Mouse (Mus musculus): Measurements from ENCODE around the gene Cs.
"Not testable (repeated sequence)": the region's sequence is repeated elsewhere in the genome, so short reads cannot be mapped to it uniquely, and the experiment has no call there.

Cs gene

GRCm38 (mm10) chr10:128337306-128338181 is at the start of gene Cs:
Cs (plus strand) TSS chr10:128337734.
- DNase-seq (ENCODE audit: low spot score) = peak; percentile 87

GRCm38 (mm10) chr10:128290594-128290993 is 46.9 kb upstream of the Cs start:
- not testable (repeated sequence) for DNase-seq (ENCODE audit: low spot score)

- DNase-seq (ENCODE audit: low spot score) = no peak
These were observed 41.0 kb upstream of the Cs start for GRCm38 (mm10) chr10:128296370-128297090.

- no peak for DNase-seq (ENCODE audit: low spot score)
These were observed 40.3 kb upstream of the Cs start for GRCm38 (mm10) chr10:128297221-128297620.

- DNase-seq (ENCODE audit: low spot score) = no peak
These were observed 39.9 kb upstream of the Cs start for GRCm38 (mm10) chr10:128297622-128298021.

DNA sequence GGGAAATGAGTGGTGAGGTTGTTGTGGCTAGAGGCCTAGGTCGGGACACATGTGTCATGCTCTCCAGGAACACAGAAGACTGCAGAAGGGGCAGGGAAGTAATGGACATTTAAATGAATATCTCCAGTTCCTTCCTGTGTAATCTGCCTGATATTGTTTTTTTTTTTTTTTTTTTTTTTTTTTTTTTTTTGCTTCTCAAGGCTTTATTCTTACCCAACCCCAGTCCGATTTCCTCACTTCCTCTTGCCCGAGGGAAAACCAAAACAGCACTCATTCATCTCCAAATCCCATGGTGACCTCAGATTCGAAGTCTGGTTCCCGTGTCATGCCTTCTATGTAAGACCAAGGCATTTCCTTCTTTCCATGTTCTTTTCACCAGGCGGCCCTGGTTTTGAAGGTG is 39.3 kb upstream of the Cs start:
- DNase-seq (ENCODE audit: low spot score) = no peak

GRCm38 (mm10) chr10:128298702-128299171 is 38.8 kb upstream of the Cs start, which contains the start of gene Il23a:
Il23a (minus strand) TSS chr10:128298752.
- DNase-seq (ENCODE audit: low spot score) = no peak

- no peak for DNase-seq (ENCODE audit: low spot score)
These were observed 35.2 kb upstream of the Cs start for GRCm38 (mm10) chr10:128302357-128302756.

DNA sequence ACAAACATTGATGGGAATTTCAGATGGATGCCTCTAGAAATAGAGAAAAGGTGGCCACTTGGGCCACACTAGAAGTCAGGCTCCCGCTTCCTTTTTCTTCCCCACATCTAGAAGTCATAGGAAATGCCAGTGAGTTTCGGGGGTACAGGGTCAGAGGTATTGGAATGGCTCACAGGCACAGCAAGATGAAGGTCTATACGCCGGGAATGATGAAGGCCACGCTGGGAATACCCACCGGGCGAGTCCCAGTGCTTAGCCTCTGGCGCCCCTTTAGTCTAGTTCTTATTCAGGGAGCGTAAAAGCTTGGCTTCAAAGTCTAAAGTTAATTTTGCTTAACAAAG is 34.8 kb upstream of the Cs start:
- DNase-seq (ENCODE audit: low spot score) = no peak

- DNase-seq (ENCODE audit: low spot score) = peak; percentile 98
These were observed 34.2 kb upstream of the Cs start, which contains the start of gene Pan2 for GRCm38 (mm10) chr10:128303126-128304021. Pan2 (plus strand) TSS chr10:128303335.

DNA sequence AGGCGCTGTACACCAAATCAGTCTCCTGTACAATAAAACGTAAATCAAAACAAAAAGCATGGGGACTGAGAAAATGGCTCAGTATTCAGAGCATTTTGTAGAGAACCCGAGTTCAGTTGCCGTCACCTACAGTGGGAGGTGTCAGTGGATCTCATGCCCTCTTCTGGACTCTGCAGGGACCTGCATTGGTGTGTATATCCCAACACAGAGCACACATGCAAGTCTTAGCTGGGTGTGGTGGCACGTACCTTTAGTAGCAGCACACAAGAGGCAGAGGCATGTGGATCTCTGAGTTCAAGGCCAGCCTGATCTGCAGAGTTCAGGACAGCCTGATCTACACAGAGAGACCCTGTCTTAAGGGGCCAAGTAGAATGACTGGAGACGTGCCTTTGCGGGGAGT is 27.9 kb upstream of the Cs start:
- no peak for DNase-seq (ENCODE audit: low spot score)

- DNase-seq (ENCODE audit: low spot score) = no peak
These were observed 27.4 kb upstream of the Cs start for GRCm38 (mm10) chr10:128310177-128310576.

GRCm38 (mm10) chr10:128310902-128311301 is 26.6 kb upstream of the Cs start:
- DNase-seq (ENCODE audit: low spot score) = no peak

- DNase-seq (ENCODE audit: low spot score) = no peak
These were observed 22.0 kb upstream of the Cs start for GRCm38 (mm10) chr10:128315578-128315977.

GRCm38 (mm10) chr10:128321641-128322040 is 15.9 kb upstream of the Cs start:
- DNase-seq (ENCODE audit: low spot score) = no peak

DNA sequence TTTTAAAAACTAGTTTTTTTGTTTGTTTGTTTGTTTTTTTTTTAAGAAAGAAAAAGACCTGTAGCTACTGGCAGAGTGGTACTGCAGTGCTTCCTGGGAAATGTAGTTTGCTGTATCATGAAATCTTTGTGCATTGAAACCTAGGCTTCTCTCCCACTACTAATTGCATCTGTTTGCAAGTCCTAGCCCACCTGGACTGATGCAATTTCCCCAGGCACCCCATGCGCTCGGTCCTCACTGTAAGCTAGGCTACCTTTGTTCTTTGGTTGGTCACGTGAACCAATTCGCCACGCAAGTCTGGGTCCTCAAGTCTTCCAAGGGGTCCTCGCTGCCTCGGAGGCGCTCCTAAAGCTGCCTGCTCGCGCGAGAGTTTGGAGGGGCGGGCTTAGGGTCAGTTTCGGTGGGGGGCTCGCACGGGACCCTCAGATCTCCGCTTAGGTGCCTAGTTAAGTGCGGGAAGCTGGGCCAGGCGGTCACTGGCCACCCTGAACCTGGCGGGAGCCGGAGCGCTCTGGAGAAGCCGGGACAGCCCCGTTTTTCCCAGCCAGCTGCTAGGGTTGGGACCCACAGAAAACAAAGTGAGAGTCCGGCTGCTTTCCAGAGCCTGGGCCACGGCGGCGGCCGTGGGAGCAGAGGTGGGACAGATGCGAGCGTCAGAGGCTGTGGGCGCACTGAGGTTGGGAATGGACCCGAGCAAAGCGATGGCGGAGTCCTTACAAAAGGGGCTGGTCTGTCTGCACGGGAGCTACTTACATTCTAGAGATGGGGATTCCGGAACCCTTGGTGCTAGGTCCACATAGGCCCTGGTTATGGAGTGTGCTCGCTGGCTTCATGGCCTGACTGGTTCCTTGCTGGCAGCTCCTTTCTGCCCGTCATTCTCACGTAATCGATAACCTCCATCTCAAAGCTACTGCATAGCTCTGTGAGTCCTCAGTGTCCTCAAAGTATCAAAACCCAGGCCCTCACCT is 15.1 kb upstream of the Cs start, which contains the start of gene Cnpy2:
Gene Cnpy2, plus strand, starts transcription at position 319 of the 968 bp plus-strand sequence.
- peak; percentile 46 for DNase-seq (ENCODE audit: low spot score)

- DNase-seq (ENCODE audit: low spot score) = no peak
These were observed 14.0 kb upstream of the Cs start for GRCm38 (mm10) chr10:128323516-128323915.

GRCm38 (mm10) chr10:128326825-128327224 is 10.7 kb upstream of the Cs start:
- no peak for DNase-seq (ENCODE audit: low spot score)

DNA sequence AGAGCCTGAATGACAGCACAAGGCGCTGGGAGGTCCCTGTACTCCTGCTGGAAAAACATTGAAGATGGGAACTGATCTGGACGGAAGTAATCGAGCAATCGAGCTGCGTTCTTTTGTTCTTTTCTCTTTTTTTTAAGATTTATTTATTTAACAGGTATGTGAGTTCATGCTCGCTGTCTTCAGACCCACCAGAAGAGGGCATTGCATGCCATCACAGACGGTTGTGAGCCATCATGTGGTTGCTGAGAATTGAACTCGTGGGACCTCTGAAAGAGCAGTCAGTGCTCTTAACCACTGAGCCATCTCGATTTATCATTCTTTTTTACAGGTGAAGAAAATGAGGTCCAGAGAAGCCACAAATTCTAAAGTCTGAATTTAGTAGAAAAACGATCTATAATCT is 9.9 kb upstream of the Cs start:
- DNase-seq (ENCODE audit: low spot score) = no peak

- not testable (repeated sequence) for DNase-seq (ENCODE audit: low spot score)
These were observed 4.9 kb upstream of the Cs start for GRCm38 (mm10) chr10:128332358-128333249.

All from urinary bladder, postnatal 10 days (tissue).